Mouse (Mus musculus): ENCODE data around the gene Tada1. TPM values are rescaled to one million over a fixed set of nuclear protein-coding genes. Genes with fewer than 3 reads are reported as not detected.
A peak's percentile ranks its signal among the peaks of the same experiment; 100 is the strongest.

The Tada1 gene
- total RNA-seq (2021) = 10 to 100 TPM; 35.2 to 36.9 TPM
- long read RNA-seq, experiment 1, transcript Tada1-201 (8 exons, 2,215 nt) = major isoform, 47 of 55 reads
- long read RNA-seq, experiment 1, partial matches to known transcripts = 0 of 55 reads
- long read RNA-seq, experiment 1, other reads (novel, unspliced or antisense) = 8 of 55 reads
- long read RNA-seq, experiment 2, transcript Tada1-201 (8 exons, 2,215 nt) = major isoform, 36 of 40 reads
- long read RNA-seq, experiment 2, partial matches to known transcripts = 0 of 40 reads
- long read RNA-seq, experiment 2, other reads (novel, unspliced or antisense) = 4 of 40 reads

- H3K27ac ChIP-seq = peak within 1 kb of the TSS; percentile 96
- intact Hi-C loops (cut with DNase I) = loop anchor here (10.0 kb wide), 1 partner anchor 374 kb away; the partner anchor contains the start of gene Pou2f1
- TF ChIP-seq CTCF (IDR thresholded peaks at IDR 0.05) = no peak
- H3K4me3 ChIP-seq = peak within 1 kb of the TSS; percentile 67
- peak; percentile 93 to 94 for DNase-seq (ENCODE audit: extremely low spot score in 1 of 2, low spot score in 2 of 2)
These were observed at the start of gene Tada1 for GRCm38 (mm10) chr1:166379013-166379629. Gene Tada1 (plus strand): TSS chr1:166379097.

GRCm38 (mm10) chr1:166330752-166331151 lies 48.1 kb upstream of the Tada1 start:
- no peak for DNase-seq (ENCODE audit: extremely low spot score in 1 of 2, low spot score in 2 of 2)
- peak overlapping the region; percentile 72 for H3K27ac ChIP-seq
- no peak for TF ChIP-seq CTCF (IDR thresholded peaks at IDR 0.05)
- intact Hi-C loops (cut with DNase I) = no loop called here
- H3K4me3 ChIP-seq = no peak overlapping the region

GRCm38 (mm10) chr1:166339110-166339509 lies 39.8 kb upstream of the Tada1 start:
- intact Hi-C loops (cut with DNase I) = no loop called here
- Histone ChIP-seq H3K27ac (no peak overlapping the region), H3K4me3 (no peak overlapping the region)
- DNase-seq (ENCODE audit: extremely low spot score in 1 of 2, low spot score in 2 of 2) = no peak
- TF ChIP-seq CTCF (IDR thresholded peaks at IDR 0.05) = no peak

GRCm38 (mm10) chr1:166342060-166342459 lies 36.8 kb upstream of the Tada1 start:
- no peak overlapping the region for H3K27ac ChIP-seq
- no peak for DNase-seq (ENCODE audit: extremely low spot score in 1 of 2, low spot score in 2 of 2)
- intact Hi-C loops (cut with DNase I) = no loop called here
- no peak overlapping the region for H3K4me3 ChIP-seq
- TF ChIP-seq CTCF (IDR thresholded peaks at IDR 0.05) = no peak

- intact Hi-C loops (cut with DNase I) = no loop called here
- H3K27ac ChIP-seq = no peak overlapping the region
- H3K4me3 ChIP-seq = no peak overlapping the region
- TF ChIP-seq CTCF (IDR thresholded peaks at IDR 0.05) = no peak
- DNase-seq (ENCODE audit: extremely low spot score in 1 of 2, low spot score in 2 of 2) = no peak
These were observed 36.4 kb upstream of the Tada1 start for GRCm38 (mm10) chr1:166342539-166342938.

- intact Hi-C loops (cut with DNase I) = no loop called here
- H3K4me3 ChIP-seq = no peak overlapping the region
- no peak for DNase-seq (ENCODE audit: extremely low spot score in 1 of 2, low spot score in 2 of 2)
- TF ChIP-seq CTCF (IDR thresholded peaks at IDR 0.05) = no peak
- no peak overlapping the region for H3K27ac ChIP-seq
These were observed 35.3 kb upstream of the Tada1 start for GRCm38 (mm10) chr1:166343586-166343985.

GRCm38 (mm10) chr1:166344300-166345077 lies 34.4 kb upstream of the Tada1 start:
- no peak overlapping the region for H3K27ac ChIP-seq
- H3K4me3 ChIP-seq = no peak overlapping the region
- no peak for TF ChIP-seq CTCF (IDR thresholded peaks at IDR 0.05)
- intact Hi-C loops (cut with DNase I) = loop anchor here (5.0 kb wide), 1 partner anchor 182 kb away; no protein-coding TSS in a partner anchor
- no peak for DNase-seq (ENCODE audit: extremely low spot score in 1 of 2, low spot score in 2 of 2)

GRCm38 (mm10) chr1:166345602-166346001 lies 33.3 kb upstream of the Tada1 start:
- H3K27ac ChIP-seq = no peak overlapping the region
- DNase-seq (ENCODE audit: extremely low spot score in 1 of 2, low spot score in 2 of 2) = no peak
- H3K4me3 ChIP-seq = no peak overlapping the region
- intact Hi-C loops (cut with DNase I) = loop anchor here (5.0 kb wide), 1 partner anchor 183 kb away; no protein-coding TSS in a partner anchor
- TF ChIP-seq CTCF (IDR thresholded peaks at IDR 0.05) = no peak

GRCm38 (mm10) chr1:166346906-166347305 lies 32.0 kb upstream of the Tada1 start:
- DNase-seq (ENCODE audit: extremely low spot score in 1 of 2, low spot score in 2 of 2) = no peak
- TF ChIP-seq CTCF (IDR thresholded peaks at IDR 0.05) = no peak
- no peak overlapping the region for H3K4me3 ChIP-seq
- H3K27ac ChIP-seq = no peak overlapping the region
- intact Hi-C loops (cut with DNase I) = loop anchor here (5.0 kb wide), 1 partner anchor 185 kb away; no protein-coding TSS in a partner anchor

GRCm38 (mm10) chr1:166349341-166349740 lies 29.6 kb upstream of the Tada1 start:
- Histone ChIP-seq H3K4me3 (no peak overlapping the region), H3K27ac (no peak overlapping the region)
- DNase-seq (ENCODE audit: extremely low spot score in 1 of 2, low spot score in 2 of 2) = no peak
- intact Hi-C loops (cut with DNase I) = loop anchor here (5.0 kb wide), 1 partner anchor 187 kb away; no protein-coding TSS in a partner anchor
- TF ChIP-seq CTCF (IDR thresholded peaks at IDR 0.05) = no peak

GRCm38 (mm10) chr1:166349751-166350150 lies 29.1 kb upstream of the Tada1 start:
- intact Hi-C loops (cut with DNase I) = loop anchor here (5.0 kb wide), 1 partner anchor 187 kb away; no protein-coding TSS in a partner anchor
- no peak for DNase-seq (ENCODE audit: extremely low spot score in 1 of 2, low spot score in 2 of 2)
- TF ChIP-seq CTCF (IDR thresholded peaks at IDR 0.05) = no peak; the same call in none of the 2 replicates
- Histone ChIP-seq H3K27ac (no peak overlapping the region), H3K4me3 (no peak overlapping the region)

Data from left cerebral cortex, adult 2 months (tissue).